Mouse (Mus musculus) right cerebral cortex, postnatal 14 days (tissue): ENCODE data around the gene Ttll1.
A peak's percentile ranks its signal among the peaks of the same experiment; 100 is the strongest.
"Not testable (repeated sequence)": the region's sequence is repeated elsewhere in the genome, so short reads cannot be mapped to it uniquely, and the experiment has no call there.

Experiments
- DNase-seq: peaks from one replicate; pipeline ENCODE4 v3.0.0; 2022

Ttll1 gene

GRCm38 (mm10) chr15:83523638-83524332 lies 13.1 kb upstream of the Ttll1 start:
- no peak for DNase-seq

GRCm38 (mm10) chr15:83523196-83523595 lies 12.5 kb upstream of the Ttll1 start:
- DNase-seq: no peak

GRCm38 (mm10) chr15:83520861-83521382 lies 10.2 kb upstream of the Ttll1 start:
- no peak for DNase-seq

DNA sequence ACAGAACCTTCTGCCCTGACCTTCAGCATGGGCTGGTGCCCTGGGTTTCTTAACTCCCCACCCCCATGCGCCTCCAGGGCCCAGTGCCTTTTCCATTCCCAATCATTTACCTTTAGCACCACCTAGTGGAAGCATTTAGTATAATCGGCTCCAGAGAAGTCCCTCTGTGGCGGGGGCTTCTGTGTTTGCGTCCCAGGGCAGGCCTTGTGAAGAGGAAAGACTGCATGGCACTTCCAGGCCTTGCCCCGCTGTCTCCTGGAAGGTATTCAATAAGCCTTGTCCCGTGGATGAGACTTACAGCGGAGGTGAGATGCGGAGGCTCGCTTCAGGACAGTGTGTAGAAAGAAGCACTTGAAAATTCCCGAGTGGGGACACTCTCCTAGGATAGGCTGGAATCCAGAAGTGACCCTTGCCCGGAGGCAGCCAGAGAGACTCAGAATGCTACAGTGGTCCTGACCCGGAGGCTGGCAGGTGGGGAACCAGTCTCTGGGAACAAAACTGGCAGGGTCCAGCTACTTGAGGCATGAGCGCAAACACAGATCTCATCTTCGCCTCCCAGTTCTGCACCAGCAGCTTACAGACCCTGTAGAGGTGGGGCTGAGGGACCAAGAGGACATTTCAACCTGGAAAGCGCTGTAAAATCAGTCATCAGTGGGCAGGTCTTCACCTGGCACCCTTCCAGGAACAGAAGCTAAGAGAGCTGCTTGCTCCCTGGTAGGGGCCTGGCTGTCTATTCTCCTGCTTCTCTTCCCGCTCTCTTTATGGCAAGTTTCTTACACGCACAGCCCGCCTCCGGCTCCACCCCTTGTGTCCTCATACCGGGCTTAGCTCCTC lies 7.7 kb upstream of the Ttll1 start:
- DNase-seq: peak; percentile 37

DNA sequence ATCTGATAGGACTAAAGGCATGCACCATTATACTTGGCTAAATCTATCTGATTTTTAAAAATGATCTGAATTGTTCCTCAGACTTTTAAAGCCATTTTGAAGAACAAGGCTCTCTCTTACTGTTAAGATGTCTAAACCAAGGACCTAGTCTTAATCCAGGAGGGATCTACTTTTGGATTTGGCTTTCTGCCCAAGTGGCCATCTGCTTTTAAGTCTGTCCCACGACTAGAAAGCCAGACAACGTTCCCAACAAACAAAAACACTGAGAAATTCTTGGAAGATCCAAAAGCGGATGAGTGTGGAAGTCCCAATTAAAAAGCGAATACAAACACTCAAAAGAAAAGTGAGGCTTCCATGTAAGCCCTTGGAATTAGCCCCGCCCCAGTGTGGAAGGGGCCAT lies 4.3 kb upstream of the Ttll1 start:
- no peak for DNase-seq

DNA sequence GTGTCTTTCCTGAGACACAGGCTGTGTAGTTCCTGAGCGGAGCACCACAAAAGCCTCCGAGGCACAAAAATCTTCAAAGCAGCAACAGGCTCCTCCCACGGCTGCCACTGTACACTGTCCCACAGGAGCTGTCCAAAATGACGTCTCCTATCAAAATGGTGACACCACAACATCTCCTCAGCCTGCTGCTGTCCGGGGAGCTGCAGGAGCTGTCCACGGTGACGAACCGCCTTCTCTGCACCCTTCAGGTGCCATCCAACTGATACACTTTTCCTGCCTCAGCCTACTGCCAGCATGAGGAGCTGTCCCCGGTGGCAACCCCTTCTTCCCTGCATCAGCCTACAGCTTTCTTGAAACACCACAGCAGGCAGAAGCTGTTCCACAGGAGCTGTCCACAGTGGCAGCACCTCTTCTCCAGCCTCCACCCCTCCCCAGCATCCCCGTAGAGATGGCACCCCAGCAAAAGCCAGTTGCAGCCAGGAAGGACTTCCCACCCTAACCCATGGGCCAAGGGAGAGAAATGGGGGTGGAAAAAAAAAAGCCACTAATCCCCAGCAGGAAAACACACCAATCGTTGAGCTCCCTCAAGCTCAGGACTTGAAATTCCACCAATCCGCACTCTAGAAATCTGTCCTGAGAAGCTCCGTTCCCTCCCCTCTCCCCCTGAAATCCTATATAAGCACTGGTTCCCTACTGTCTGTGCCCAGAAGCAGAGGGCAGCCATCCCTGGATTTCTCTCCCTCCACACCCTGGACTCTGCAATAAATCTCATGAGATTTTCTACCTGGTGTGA lies 2.0 kb upstream of the Ttll1 start:
- no peak for DNase-seq

DNA sequence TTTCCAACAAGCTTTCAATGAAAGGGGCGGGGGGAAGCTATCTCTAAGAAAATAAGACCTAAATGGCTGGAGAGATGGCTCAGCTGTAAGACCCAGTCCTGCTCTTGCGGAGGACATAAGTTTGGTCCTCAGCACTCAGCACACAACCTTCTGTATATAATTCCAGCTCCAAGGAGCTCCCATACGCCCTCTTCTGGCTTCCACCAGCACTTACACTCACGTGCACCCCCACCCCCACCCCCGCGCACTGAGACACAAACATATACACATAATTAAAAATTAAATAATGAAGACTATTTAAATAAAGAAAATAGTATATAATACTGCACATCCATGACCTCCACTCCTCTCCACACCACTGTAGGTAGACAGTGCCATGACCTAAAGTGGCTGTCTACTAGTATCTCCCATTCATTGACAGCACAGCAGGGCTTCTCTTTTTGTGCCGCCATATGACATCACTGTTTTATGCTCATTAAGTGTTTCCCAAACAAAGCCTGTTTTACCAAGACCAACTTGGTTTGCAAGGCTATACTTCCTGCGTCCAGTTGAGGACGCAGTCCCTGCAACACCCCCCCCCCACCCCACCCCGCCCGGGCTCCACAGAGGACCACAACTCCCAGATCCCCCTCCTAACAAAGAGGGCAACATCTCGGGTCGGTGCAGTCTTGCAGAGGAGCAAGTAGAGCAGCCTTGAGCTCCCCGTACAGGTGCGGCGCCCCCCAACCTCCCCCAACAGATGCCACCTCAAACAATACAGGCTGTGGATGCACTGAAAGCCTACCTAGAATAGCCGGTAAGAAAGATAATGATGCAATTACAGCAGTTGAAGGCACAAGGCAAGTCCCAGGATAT lies 516 bp downstream of the Ttll1 start:
- no peak for DNase-seq

- DNase-seq: not testable (repeated sequence)
Observed at GRCm38 (mm10) chr15:83501483-83501882, 9.2 kb downstream of the Ttll1 start.

DNA sequence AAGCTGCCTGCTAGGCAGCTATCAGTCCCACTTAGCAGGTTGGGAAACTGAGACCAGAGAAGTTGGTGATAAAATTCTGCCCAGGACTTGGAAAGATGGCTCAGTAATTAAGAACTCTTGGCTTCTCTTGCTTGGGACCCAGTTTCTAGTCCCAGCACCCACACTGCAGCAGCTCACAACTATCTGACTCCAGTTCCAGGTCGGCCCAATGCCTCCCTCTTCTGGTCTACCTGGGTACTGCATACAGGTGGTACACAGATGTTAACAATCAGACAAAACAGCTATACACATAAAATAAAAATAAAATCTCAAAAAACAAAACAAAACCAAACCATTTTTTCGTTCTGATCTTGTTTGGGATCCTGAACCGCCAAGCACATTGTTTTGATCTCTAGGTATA lies 10.3 kb downstream of the Ttll1 start:
- no peak for DNase-seq

GRCm38 (mm10) chr15:83499211-83499755 lies 11.4 kb downstream of the Ttll1 start:
- DNase-seq: no peak

GRCm38 (mm10) chr15:83497299-83497698 lies 13.4 kb downstream of the Ttll1 start:
- no peak for DNase-seq

GRCm38 (mm10) chr15:83495787-83496367 lies 14.8 kb downstream of the Ttll1 start:
- no peak for DNase-seq

DNA sequence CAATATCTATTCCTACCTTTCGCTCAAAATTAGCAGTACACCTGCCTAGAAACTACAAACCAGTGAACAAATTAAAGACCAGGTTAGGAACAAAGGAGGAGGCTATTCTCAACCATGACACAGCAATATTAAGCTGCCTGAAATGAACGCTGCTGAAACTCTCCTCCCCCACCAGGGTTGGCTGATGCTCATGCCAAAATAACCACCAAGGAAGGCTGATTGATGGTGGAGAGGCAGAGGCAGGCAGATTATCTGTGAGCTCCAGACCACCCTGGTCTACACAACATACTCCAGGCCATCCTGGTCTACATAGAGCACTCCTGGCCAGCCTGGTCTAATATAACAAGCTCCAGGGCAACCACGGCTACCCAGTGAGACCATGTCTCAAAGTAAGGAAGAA lies 15.5 kb downstream of the Ttll1 start:
- no peak for DNase-seq

- no peak for DNase-seq
Observed at GRCm38 (mm10) chr15:83494572-83494920, 16.1 kb downstream of the Ttll1 start.

GRCm38 (mm10) chr15:83493856-83494571 lies 16.7 kb downstream of the Ttll1 start:
- no peak for DNase-seq

GRCm38 (mm10) chr15:83491891-83492290 lies 18.8 kb downstream of the Ttll1 start:
- no peak for DNase-seq

DNA sequence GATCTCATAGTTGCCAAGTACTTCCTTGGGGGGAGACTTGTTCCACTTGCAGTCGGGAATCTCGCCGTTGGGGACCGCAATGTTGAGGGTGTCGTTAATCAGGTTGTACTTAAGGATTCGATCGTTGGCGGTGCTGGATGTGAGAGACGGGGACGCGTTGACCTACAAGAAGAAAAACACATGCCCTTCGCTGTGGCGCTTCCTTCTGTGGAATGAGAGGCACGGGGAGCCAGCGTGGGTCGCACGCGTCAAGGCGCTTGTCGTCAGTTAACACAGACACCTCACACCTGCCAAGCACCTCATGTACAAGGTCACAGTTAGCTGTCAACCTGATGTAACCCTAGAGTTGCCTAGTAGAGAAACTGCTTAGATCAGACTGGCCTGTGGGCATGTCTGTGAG lies 21.2 kb downstream of the Ttll1 start:
- DNase-seq: no peak

- no peak for DNase-seq
Observed at GRCm38 (mm10) chr15:83487477-83488115, 23.1 kb downstream of the Ttll1 start.

GRCm38 (mm10) chr15:83484311-83484710 lies 26.4 kb downstream of the Ttll1 start:
- no peak for DNase-seq

- no peak for DNase-seq
Observed at GRCm38 (mm10) chr15:83483482-83483881, 27.2 kb downstream of the Ttll1 start.
